Mouse (Mus musculus) limb, embryonic 14.5 days (tissue): Measurements from ENCODE around the gene Ngb. TPM values are rescaled to one million over a fixed set of nuclear protein-coding genes. Genes with fewer than 3 reads are reported as not detected.
A peak's percentile ranks its signal among the peaks of the same experiment; 100 is the strongest.

Experiments used
- ATAC-seq: fragments of 200-750 bp; cut with Nextera tagmentation; 2 replicates; pipeline ENCODE4 v1.8.0; 2017; ENCODE audit warnings: low read depth, moderate number of reproducible peaks, moderate TSS enrichment; ENCODE audit not compliant: low FRiP score
- DNase-seq: peaks from one replicate; pipeline ENCODE4 v3.0.0-alpha.2; 2015; ENCODE audit warnings: low spot score
- H3K27ac ChIP-seq: fragments of 300-500 bp; sonication (generic); replicated peaks from 2 replicates; pipeline ENCODE4 v1.5.1; 2014; ENCODE audit warnings: low read depth, mild to moderate bottlenecking, low read length, moderate library complexity, mixed read lengths
- H3K27me3 ChIP-seq: fragments of 300-500 bp; sonication (generic); 2 replicates; pipeline ENCODE4 v1.6.1; 2014; ENCODE audit warnings: low read length, mixed read lengths; ENCODE audit not compliant: control insufficient read depth, insufficient read depth
- H3K36me3 ChIP-seq: fragments of 300-500 bp; sonication (generic); 2 replicates; pipeline ENCODE4 v1.6.1; 2014; ENCODE audit warnings: mild to moderate bottlenecking, low read length, moderate library complexity, mixed read lengths; ENCODE audit not compliant: control insufficient read depth, insufficient read depth
- H3K4me1 ChIP-seq: fragments of 300-500 bp; sonication (generic); 2 replicates; pipeline ENCODE4 v1.6.1; 2014; ENCODE audit warnings: antibody characterized with exemption, low read length, mixed read lengths; ENCODE audit not compliant: control insufficient read depth, insufficient read depth
- H3K4me2 ChIP-seq: fragments of 300-500 bp; sonication (generic); replicated peaks from 2 replicates; pipeline ENCODE4 v1.6.1; 2014; ENCODE audit warnings: low read depth, mild to moderate bottlenecking, low read length, moderate library complexity; ENCODE audit not compliant: severe bottlenecking
- H3K4me3 ChIP-seq: fragments of 300-500 bp; sonication (generic); replicated peaks from 2 replicates; pipeline ENCODE4 v1.5.1; 2014; ENCODE audit warnings: low read length
- H3K9ac ChIP-seq: fragments of 300-500 bp; sonication (generic); 2 replicates; pipeline ENCODE4 v1.6.1; 2014; ENCODE audit warnings: mild to moderate bottlenecking, low read depth, low read length, moderate library complexity; ENCODE audit not compliant: severe bottlenecking
- H3K9me3 ChIP-seq: fragments of 300-500 bp; sonication (generic); 2 replicates; pipeline ENCODE4 v1.6.1; 2016; ENCODE audit warnings: low read length; ENCODE audit not compliant: control insufficient read depth
- POLR2A ChIP-seq: fragments of 200-500 bp; IDR thresholded peaks from 2 replicates; pipeline ENCODE4 v1.8.0; 2012; ENCODE audit warnings: inconsistent platforms, mild to moderate bottlenecking, moderate library complexity, borderline replicate concordance; ENCODE audit not compliant: insufficient read depth, insufficient read length; ENCODE audit errors: extremely low read depth
- WGBS: fragments of 180-500 bp; shearing (Covaris S2); extraction: QIAGEN DNeasy Blood & Tissue Kit; methylation state at CpG from one replicate; pipeline ENCODE4 v1.1.7; 2014; 5-methylcytosine and 5-hydroxymethylcytosine counted together
- polyA plus RNA-seq, 2 experiments: library from polyadenylated mRNA; depleted of rRNA in 1 of 2; stranded (reverse) in 1 of 2; unstranded in 1 of 2; fragments of >200 nt; fragmentation: Nextera tagmentation in 1 of 2; extraction: Ambion mirVana in 1 of 2; gene quantifications; 2 replicates each; pipeline versions ENCODE4 v1.2.1 to v1.2.3; 2012 to 2014

Ngb gene
- polyA plus RNA-seq (2012; rRNA removed), result 0.45 and 0.51 TPM in 2 replicates
- 0.19 and 0.48 TPM in 2 replicates for polyA plus RNA-seq (2014; fragmentation: Nextera tagmentation; extraction: Ambion mirVana)

DNA sequence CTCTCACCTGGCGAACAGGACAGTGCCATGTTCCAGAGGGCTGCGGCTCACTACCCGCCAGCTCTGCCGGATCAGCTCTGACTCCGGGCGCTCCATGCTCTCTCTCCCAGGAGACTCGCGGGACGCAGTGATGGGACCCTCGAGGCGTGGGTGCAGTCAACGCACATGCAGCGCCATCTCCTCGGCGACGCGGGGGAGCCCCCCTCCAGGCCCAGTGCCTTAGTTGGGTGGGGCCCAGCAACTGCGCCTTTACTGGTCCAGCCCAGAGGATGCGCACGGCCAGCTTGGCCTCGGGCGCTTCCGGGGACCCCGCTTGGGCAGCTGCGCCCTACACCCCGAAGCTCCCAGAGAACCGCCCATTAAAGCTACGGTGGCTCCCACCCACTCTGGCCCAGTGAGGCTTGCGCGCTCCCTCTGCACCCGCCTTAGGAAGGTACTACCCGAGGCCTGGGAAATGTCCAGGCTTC is at the start of gene Ngb:
Ngb (minus strand) TSS at position 375 of the 467 bp plus-strand sequence.
- Histone ChIP-seq H3K9ac (peak within 1 kb of the TSS; percentile 1; the same call in 1 of the 2 replicates), H3K36me3 (no peaks in the 10 kb centered on the region), H3K4me3 (peak within 1 kb of the TSS; percentile 24), H3K27me3 (peaks cover 10% of the 10 kb centered on the region; the same call in 1 of the 2 replicates), H3K4me1 (no peaks in the 10 kb centered on the region), H3K9me3 (no peaks in the 10 kb centered on the region), H3K27ac (no peak within 1 kb of the TSS), H3K4me2 (peak within 1 kb of the TSS; percentile 44)
- no peak for TF ChIP-seq POLR2A
- DNase-seq (no peak), ATAC-seq (no peak)
- WGBS, result 6% methylated on average over 32 of the region's 32 CpGs

- no peak for ATAC-seq
- Histone ChIP-seq H3K9ac (no peak overlapping the region), H3K4me2 (no peak overlapping the region), H3K9me3 (peaks cover 8% of the 10 kb centered on the region; the same call in 1 of the 2 replicates), H3K27me3 (no peaks in the 10 kb centered on the region), H3K4me3 (no peak overlapping the region), H3K4me1 (peaks cover 7% of the 10 kb centered on the region; the same call in 1 of the 2 replicates), H3K36me3 (peaks cover 7% of the 10 kb centered on the region; the same call in 1 of the 2 replicates), H3K27ac (no peak overlapping the region)
- 98% methylated on average over 5 of the region's 5 CpGs for WGBS
- TF ChIP-seq POLR2A, result no peak
- no peak for DNase-seq
These were observed 47.1 kb upstream of the Ngb start for GRCm38 (mm10) chr12:87149471-87149870.

- 25% methylated on average over 15 of the region's 15 CpGs for WGBS
- peaks cover 7% of the 10 kb centered on the region; the same call in 1 of the 2 replicates for H3K4me1 ChIP-seq
- peaks cover 8% of the 10 kb centered on the region; the same call in 1 of the 2 replicates for H3K9me3 ChIP-seq
- H3K27ac ChIP-seq, result peak overlapping the region; percentile 96
- peak overlapping the region; percentile 83 for H3K9ac ChIP-seq
- peak overlapping the region; percentile 92 for H3K4me3 ChIP-seq
- H3K27me3 ChIP-seq, result no peaks in the 10 kb centered on the region
- peak overlapping the region; percentile 76 for H3K4me2 ChIP-seq
- H3K36me3 ChIP-seq, result peaks cover 7% of the 10 kb centered on the region; the same call in 1 of the 2 replicates
- no peak for DNase-seq
- ATAC-seq, result no peak
- TF ChIP-seq POLR2A, result no peak
These were observed 45.8 kb upstream of the Ngb start for GRCm38 (mm10) chr12:87148136-87148535.

DNA sequence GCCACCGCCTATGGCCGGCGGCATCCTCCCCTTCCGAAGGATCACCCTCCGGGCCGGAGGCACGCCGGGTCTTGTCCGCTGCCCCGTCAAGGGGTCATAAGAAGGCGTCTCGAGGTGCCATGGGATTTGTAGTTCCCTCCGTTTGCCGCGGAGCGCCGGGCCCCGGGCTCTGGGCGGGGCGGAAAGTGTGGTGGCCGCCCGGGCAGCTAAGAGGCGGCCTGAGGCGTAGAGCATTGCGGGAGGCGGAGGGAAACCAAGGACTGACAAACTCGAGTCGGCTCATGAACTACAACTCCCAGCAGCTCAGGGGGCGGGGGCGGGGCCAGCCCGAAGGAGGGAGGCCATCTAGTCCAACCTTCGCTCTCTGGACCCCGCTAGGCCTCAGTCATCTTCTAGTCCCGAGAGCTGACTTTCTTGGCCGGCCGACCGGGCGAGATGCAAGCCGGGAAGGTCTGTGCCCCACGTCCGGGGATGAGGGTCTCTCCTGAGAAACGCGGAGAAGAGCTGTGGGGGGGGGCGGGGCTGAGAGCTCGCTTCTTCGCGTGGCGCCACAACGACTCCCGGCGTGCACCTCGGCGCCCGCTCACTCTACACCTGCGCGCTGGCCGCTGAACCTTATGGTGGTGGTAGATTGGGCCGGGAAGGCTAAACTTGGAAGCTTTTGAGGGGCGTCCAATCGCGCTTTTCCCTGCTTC is 45.2 kb upstream of the Ngb start, which contains the start of gene Pomt2:
Pomt2 (minus strand) TSS at position 574 of the 695 bp plus-strand sequence.
- Histone ChIP-seq H3K27ac (peak within 1 kb of the TSS; percentile 96), H3K36me3 (peaks cover 7% of the 10 kb centered on the region; the same call in 1 of the 2 replicates), H3K27me3 (no peaks in the 10 kb centered on the region), H3K9ac (peak within 1 kb of the TSS; percentile 83), H3K4me2 (peak within 1 kb of the TSS; percentile 76), H3K4me3 (peak within 1 kb of the TSS; percentile 92), H3K9me3 (peaks cover 8% of the 10 kb centered on the region; the same call in 1 of the 2 replicates), H3K4me1 (peaks cover 7% of the 10 kb centered on the region; the same call in 1 of the 2 replicates)
- DNase-seq (peak; percentile 97), ATAC-seq (peak; percentile 96)
- 0 out of 2 replicates have a peak, but pooled peaks have one; percentile 54 for TF ChIP-seq POLR2A
- under 1% methylated on average over 50 of the region's 61 CpGs for WGBS

- Histone ChIP-seq H3K4me2 (peak within 1 kb of the TSS; percentile 76), H3K9me3 (peaks cover 8% of the 10 kb centered on the region; the same call in 1 of the 2 replicates), H3K36me3 (peaks cover 7% of the 10 kb centered on the region; the same call in 1 of the 2 replicates), H3K9ac (peak within 1 kb of the TSS; percentile 83), H3K27ac (peak within 1 kb of the TSS; percentile 96), H3K27me3 (no peaks in the 10 kb centered on the region), H3K4me3 (peak within 1 kb of the TSS; percentile 92), H3K4me1 (peaks cover 7% of the 10 kb centered on the region; the same call in 1 of the 2 replicates)
- ATAC-seq, result peak; percentile 86
- TF ChIP-seq POLR2A, result 0 out of 2 replicates have a peak, but pooled peaks have one; percentile 14
- under 1% methylated on average over 27 of the region's 27 CpGs for WGBS
- DNase-seq, result peak; percentile 90
These were observed 44.6 kb upstream of the Ngb start, which contains the start of gene Gstz1 for GRCm38 (mm10) chr12:87146966-87147365. Gene Gstz1, plus strand, starts transcription at chr12:87147165.
